Mouse (Mus musculus) E14TG2a.4 (cell line): Measurements from ENCODE around the gene Ric8b.

ENCODE experiments used
- CTCF ChIP-seq: conservative IDR thresholded peaks from 2 replicates; pipeline ENCODE4 v1.5.1; 2014; ENCODE audit warnings: low read length
- NANOG ChIP-seq: IDR thresholded peaks from 2 replicates; pipeline ENCODE4 v1.6.1; 2014; ENCODE audit warnings: borderline replicate concordance, low read length, mixed read lengths
- POU5F1 ChIP-seq: IDR thresholded peaks from 2 replicates; pipeline ENCODE4 v1.6.1; 2014; ENCODE audit warnings: low read length, borderline replicate concordance

DNA sequence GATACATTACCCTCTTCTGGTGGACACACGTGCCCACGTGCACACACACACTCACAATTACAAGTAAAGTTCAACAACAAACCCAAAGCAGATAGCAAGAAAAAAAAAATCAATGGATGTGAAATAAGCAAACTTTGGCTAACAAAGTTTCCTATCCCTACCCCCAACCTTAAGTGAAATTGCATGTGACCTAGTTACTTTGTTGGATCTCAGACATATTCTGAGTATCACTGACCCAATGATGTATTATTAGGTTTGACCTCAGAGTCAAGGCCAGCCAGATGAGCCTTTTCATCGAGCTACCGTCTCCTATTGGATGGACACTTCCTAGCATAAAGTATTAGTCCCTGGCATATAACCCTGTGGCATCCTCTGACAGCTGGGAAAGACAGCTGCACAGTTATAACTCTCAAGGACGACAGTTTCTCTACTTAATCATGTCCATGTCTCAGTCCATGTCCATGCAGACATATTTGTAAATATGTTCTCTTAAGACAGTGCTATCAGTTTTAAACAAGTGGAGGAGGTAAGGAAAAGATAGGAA, 32.0 kb upstream of the Ric8b start:
- TF ChIP-seq CTCF, result no peak
- no peak for TF ChIP-seq NANOG
- no peak for TF ChIP-seq POU5F1
